Mouse (Mus musculus): ENCODE results near the gene Taok3.

Taok3 gene

GRCm38 (mm10) chr5:117117716-117118115 lies 2.2 kb upstream of the Taok3 start:
- no peak for DNase-seq (ENCODE audit: low spot score)

- no peak for DNase-seq (ENCODE audit: low spot score)
Observed at GRCm38 (mm10) chr5:117118220-117118619, 1.7 kb upstream of the Taok3 start.

GRCm38 (mm10) chr5:117118850-117119249 lies 1.1 kb upstream of the Taok3 start:
- DNase-seq (ENCODE audit: low spot score), result no peak

- DNase-seq (ENCODE audit: low spot score), result no peak
Observed at GRCm38 (mm10) chr5:117120489-117121466, 849 bp downstream of the Taok3 start.

GRCm38 (mm10) chr5:117121657-117122056 lies 1.7 kb downstream of the Taok3 start:
- no peak for DNase-seq (ENCODE audit: low spot score)

- no peak for DNase-seq (ENCODE audit: low spot score)
Observed at GRCm38 (mm10) chr5:117123102-117123501, 3.2 kb downstream of the Taok3 start.

GRCm38 (mm10) chr5:117123840-117124239 lies 3.9 kb downstream of the Taok3 start:
- DNase-seq (ENCODE audit: low spot score), result no peak

GRCm38 (mm10) chr5:117125482-117126346 lies 5.8 kb downstream of the Taok3 start:
- no peak for DNase-seq (ENCODE audit: low spot score)

GRCm38 (mm10) chr5:117127051-117127450 lies 7.1 kb downstream of the Taok3 start:
- no peak for DNase-seq (ENCODE audit: low spot score)

GRCm38 (mm10) chr5:117130726-117131125 lies 10.8 kb downstream of the Taok3 start:
- DNase-seq (ENCODE audit: low spot score), result no peak

GRCm38 (mm10) chr5:117133446-117134065 lies 13.6 kb downstream of the Taok3 start:
- DNase-seq (ENCODE audit: low spot score), result no peak

GRCm38 (mm10) chr5:117134066-117134888 lies 14.3 kb downstream of the Taok3 start:
- no peak for DNase-seq (ENCODE audit: low spot score)

- no peak for DNase-seq (ENCODE audit: low spot score)
Observed at GRCm38 (mm10) chr5:117134889-117135456, 15.0 kb downstream of the Taok3 start.

- DNase-seq (ENCODE audit: low spot score), result peak; percentile 81
Observed at GRCm38 (mm10) chr5:117135869-117136268, 15.9 kb downstream of the Taok3 start.

- no peak for DNase-seq (ENCODE audit: low spot score)
Observed at GRCm38 (mm10) chr5:117136570-117136969, 16.6 kb downstream of the Taok3 start.

- peak; percentile 23 for DNase-seq (ENCODE audit: low spot score)
Observed at GRCm38 (mm10) chr5:117137011-117137410, 17.1 kb downstream of the Taok3 start.

- no peak for DNase-seq (ENCODE audit: low spot score)
Observed at GRCm38 (mm10) chr5:117137594-117137993, 17.7 kb downstream of the Taok3 start.

GRCm38 (mm10) chr5:117138295-117138988 lies 18.5 kb downstream of the Taok3 start:
- no peak for DNase-seq (ENCODE audit: low spot score)

- no peak for DNase-seq (ENCODE audit: low spot score)
Observed at GRCm38 (mm10) chr5:117139822-117140221, 19.9 kb downstream of the Taok3 start.

- DNase-seq (ENCODE audit: low spot score), result no peak
Observed at GRCm38 (mm10) chr5:117140374-117140773, 20.4 kb downstream of the Taok3 start.

All from embryo, embryonic 10 days (tissue).